Mouse (Mus musculus): ENCODE measurements at regions not wholly inside any gene's neighbourhood (a gene's known extent, or its start where the extent isn't known, plus 50 kb on each side); places are given as distances from the start of the nearest gene placed in this dataset.
"Not testable (repeated sequence)": the region's sequence is repeated elsewhere in the genome, so short reads cannot be mapped to it uniquely, and the experiment has no call there.

GRCm38 (mm10) chr5:4349943-4350342 is 157.8 kb downstream of the Mterf1b start:
- peak in 1 of 2 experiments; percentile 58 for DNase-seq (ENCODE audit: low spot score in 2 of 2)

DNA sequence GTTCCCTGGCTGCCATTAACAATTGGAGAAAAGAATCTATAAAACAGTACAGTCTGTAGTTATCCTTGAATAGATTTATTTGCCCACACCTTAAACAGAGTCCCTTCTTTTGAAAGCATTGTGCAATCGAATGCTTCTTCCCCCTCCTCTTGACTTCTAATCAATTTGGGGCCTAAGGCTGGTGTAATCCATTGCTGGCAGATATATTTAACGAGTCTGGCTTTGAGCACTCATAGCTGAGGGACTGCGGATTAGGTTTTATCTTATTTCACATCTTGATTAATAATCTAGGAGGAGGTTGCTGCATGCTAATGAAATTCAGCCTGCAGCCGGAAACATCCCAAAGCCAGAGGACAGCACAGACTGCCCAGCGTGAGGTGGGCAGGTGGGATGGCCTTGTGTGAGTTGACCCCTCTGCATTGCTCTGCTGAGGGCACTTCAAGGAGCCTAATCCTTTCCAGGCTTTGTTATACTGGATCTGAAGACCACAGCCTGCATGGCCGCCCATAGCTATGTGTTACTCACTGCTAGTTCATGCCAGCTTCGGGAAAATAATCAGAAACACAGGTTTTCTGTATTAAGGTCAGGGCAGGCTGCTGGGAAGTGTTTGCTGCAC is 163.6 kb downstream of the Mterf1b start:
- no peak for DNase-seq (ENCODE audit: low spot score in 2 of 2)

GRCm38 (mm10) chr5:4356555-4357273 is 164.5 kb downstream of the Mterf1b start:
- DNase-seq (ENCODE audit: low spot score in 2 of 2): not testable (repeated sequence)

DNA sequence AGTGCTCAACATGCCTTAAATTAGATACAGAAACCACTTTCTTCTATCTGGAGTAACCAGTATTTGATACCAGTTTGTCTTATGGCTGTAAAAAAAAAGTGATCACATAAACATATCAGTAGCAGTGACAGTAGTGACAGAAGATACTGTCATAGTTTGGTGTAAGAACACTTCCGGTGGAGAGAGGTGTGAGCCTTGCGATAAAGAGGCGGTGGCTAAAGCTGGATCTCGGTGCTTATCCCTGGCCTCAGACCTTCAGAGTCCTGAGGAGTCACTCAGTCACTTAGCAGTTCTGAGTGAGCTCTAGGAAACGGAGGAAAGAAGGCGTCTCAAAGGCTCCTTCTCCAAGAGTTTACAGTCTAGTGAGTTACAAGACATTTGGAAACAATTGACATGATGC is 169.4 kb downstream of the Mterf1b start:
- DNase-seq (ENCODE audit: low spot score in 2 of 2): not testable (repeated sequence)

DNA sequence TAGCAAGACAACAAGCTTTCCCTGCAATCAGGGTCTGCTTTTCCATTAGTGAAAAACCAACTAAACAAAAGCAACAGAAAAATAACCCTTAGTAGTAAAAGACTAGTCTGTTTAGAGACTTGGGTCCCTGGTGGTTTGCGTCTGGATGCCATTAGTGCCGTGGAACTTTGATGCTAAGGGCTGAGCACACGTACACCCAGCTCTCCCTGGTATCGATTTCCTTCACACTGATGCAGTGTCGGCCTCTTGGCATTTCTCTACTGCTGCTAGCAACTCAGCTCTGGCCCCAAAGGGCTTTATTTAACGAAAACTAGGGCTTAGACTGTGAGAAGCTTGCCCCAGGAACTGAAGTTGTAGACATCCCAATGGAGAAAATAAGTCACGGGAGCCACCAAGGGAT is 192.6 kb downstream of the Mterf1b start:
- not testable (repeated sequence) for DNase-seq (ENCODE audit: low spot score in 2 of 2)

GRCm38 (mm10) chr5:4391083-4391482 is 198.9 kb downstream of the Mterf1b start:
- no peak for DNase-seq (ENCODE audit: low spot score in 2 of 2)

- DNase-seq (ENCODE audit: low spot score in 2 of 2): not testable (repeated sequence)
These were observed 202.3 kb downstream of the Mterf1b start for GRCm38 (mm10) chr5:4394353-4395052.

DNA sequence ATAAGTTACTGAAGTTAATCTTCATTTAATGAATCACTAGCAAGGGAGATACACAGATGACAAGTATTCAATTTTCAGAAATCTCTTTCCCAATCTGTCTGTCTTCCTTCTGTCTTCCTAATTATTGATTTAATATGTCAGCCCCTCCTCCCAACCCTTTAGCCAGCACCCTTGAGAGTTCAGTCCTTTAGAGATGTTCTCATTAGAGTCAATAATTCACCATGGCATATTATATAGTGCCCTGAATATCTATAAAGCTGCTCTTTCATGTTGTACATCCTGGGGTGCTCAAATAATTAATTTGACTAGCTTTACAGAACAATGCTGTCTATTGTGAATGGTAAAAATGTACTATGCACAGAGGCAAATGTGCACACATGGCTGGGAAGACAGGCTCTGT is 205.9 kb downstream of the Mterf1b start:
- no peak for DNase-seq (ENCODE audit: low spot score in 2 of 2)

- no peak for DNase-seq (ENCODE audit: low spot score in 2 of 2)
These were observed 225.6 kb downstream of the Mterf1b start for GRCm38 (mm10) chr5:4417761-4418160.
